Mouse (Mus musculus): ENCODE results near the gene Gm525.

GRCm38 (mm10) chr11:89134211-89134610 is 60.6 kb downstream of the Gm525 start:
- TF ChIP-seq POLR2A (IDR thresholded peaks at IDR 0.05; ENCODE audit: borderline replicate concordance, extremely low read depth, low read depth, low read length) (no peak), CTCF (IDR thresholded peaks at IDR 0.05; ENCODE audit: insufficient read depth, low read length) (no peak)
